Mouse (Mus musculus): ENCODE results near the gene Usp37. TPM values are rescaled to one million over a fixed set of nuclear protein-coding genes. Genes with fewer than 3 reads are reported as not detected.

The Usp37 gene
- polyA plus RNA-seq, 1 experiment: 21.0 TPM

DNA sequence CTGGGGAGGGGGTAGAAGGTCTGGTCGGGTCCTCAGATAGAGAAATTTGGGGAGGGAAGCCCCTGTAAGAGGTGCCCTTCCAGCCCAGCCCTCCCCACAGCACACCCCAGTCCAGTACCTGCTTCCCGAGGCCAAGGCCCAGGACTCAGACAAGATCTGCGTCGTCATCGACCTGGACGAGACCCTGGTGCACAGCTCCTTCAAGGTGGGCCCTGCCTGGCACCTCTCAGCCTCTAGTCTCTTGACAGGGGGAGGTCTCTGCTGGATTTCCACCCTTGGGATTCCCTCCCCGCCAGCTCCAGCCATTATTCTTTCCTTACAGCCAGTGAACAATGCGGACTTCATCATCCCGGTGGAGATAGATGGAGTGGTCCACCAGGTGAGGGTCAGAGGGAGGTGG, 150.4 kb downstream of the Usp37 start:
- Histone ChIP-seq H3K27ac (ENCODE audit: insufficient read depth, low read length) (no peak overlapping the region), H3K4me1 (ENCODE audit: control insufficient read depth, insufficient read depth, low read length) (0 out of 2 replicates have a peak, but pooled peaks cover 3% of the 10 kb centered on the region)

DNA sequence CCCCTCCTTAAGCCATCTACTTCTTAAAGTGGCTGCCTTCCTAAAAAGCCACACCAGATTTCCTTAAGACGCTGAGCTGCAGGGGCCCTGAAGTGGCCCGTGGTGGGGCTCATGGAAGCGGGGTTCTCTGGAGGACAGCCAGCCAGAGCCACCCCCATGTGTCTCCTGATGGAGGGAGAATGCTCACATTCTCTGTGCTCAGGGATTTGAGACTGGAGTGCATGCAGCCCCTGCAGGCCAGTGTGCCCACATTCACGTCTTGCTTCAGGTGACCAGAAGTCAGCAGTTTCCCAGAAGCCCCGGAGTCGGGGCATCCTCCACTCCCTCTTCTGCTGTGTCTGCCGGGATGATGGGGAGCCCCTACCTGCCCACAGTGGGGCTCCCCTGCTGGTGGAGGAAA, 151.1 kb downstream of the Usp37 start:
- Histone ChIP-seq H3K4me3 (ENCODE audit: insufficient read depth, low read length) (peak overlapping the region; percentile 67), H3K27ac (ENCODE audit: insufficient read depth, low read length) (0 out of 2 replicates have a peak overlapping the region, but pooled peaks have one; percentile 23), H3K4me1 (ENCODE audit: control insufficient read depth, insufficient read depth, low read length) (0 out of 2 replicates have a peak, but pooled peaks cover 3% of the 10 kb centered on the region)
- no peak for TF ChIP-seq CTCF (IDR thresholded peaks at IDR 0.05; ENCODE audit: borderline replicate concordance, insufficient read depth, low read length)
- no peak for TF ChIP-seq POLR2A (IDR thresholded peaks at IDR 0.05; ENCODE audit: low read depth, low read length)

More for the DNA sequence above, 150.4 kb downstream of the Usp37 start:
- no peak for TF ChIP-seq POLR2A (IDR thresholded peaks at IDR 0.05; ENCODE audit: low read depth, low read length)
- TF ChIP-seq CTCF (IDR thresholded peaks at IDR 0.05; ENCODE audit: borderline replicate concordance, insufficient read depth, low read length): no peak
- no peak overlapping the region for H3K4me3 ChIP-seq (ENCODE audit: insufficient read depth, low read length)

DNA sequence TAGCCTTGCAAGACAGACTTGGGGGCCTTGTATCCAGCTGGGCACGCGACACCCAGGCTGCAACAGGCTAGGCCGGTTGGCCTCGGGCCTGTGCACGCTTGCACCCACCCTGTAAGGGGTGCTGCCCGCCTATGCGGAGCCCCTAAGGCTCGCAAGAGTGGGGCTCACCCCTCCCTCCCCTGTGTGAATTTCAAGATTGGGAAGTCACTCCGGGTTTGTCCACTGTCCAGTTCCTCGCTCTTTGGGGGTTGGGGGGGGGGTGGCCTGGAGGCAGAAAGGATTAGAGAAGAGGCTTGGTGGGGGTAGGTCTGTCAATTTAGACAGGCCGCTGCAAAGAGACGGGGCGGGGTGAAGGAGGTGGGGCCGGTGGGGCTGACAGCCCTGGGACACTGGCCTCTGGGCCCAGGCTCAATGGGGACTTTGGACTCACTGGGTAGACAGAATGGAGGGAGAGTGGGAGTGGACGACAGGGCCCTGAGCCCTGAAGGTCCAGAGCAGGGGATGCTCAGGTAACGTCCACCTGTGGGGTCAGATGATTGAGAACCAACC, 151.6 kb downstream of the Usp37 start:
- TF ChIP-seq POLR2A (IDR thresholded peaks at IDR 0.05; ENCODE audit: low read depth, low read length) (no peak), CTCF (IDR thresholded peaks at IDR 0.05; ENCODE audit: borderline replicate concordance, insufficient read depth, low read length) (no peak)
- Histone ChIP-seq H3K4me1 (ENCODE audit: control insufficient read depth, insufficient read depth, low read length) (0 out of 2 replicates have a peak, but pooled peaks cover 3% of the 10 kb centered on the region), H3K27ac (ENCODE audit: insufficient read depth, low read length) (peak overlapping the region; percentile 83), H3K4me3 (ENCODE audit: insufficient read depth, low read length) (peak overlapping the region; percentile 67)

DNA sequence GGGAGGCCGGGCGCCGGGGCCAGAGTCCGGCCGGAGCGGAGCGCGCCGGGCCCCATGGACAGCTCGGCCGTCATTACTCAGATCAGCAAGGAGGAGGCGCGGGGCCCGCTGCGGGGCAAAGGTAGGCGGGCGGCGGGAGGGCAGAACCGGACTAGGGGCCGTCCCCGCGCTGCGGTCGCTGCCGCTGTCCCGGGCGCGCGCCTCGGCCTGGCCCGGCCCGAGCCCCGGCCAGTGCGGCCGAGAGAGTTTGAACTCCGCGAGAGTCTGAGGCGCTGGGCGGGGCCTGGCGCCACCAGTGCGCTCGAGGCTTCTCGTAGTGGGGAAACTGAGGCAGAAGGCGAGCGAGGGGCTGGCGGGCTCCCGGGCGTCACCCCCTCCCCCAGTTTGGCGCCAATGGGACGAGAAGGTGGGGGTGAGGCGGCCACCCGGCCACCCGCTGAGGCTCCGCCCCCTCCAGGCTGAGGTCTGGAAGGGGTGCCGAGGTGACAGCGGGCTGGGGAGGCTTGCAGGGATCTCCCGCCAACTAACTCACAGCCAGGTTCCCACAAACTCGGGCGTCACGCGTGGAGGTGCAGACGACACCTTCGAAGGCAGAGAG, 152.1 kb downstream of the Usp37 start:
- H3K4me3 ChIP-seq (ENCODE audit: insufficient read depth, low read length): peak overlapping the region; percentile 67
- TF ChIP-seq CTCF (IDR thresholded peaks at IDR 0.05; ENCODE audit: borderline replicate concordance, insufficient read depth, low read length) (no peak), POLR2A (IDR thresholded peaks at IDR 0.05; ENCODE audit: low read depth, low read length) (0 out of 2 replicates have a peak, but pooled peaks have one; percentile 45)
- peak overlapping the region; percentile 83 for H3K27ac ChIP-seq (ENCODE audit: insufficient read depth, low read length)
- 0 out of 2 replicates have a peak, but pooled peaks cover 3% of the 10 kb centered on the region for H3K4me1 ChIP-seq (ENCODE audit: control insufficient read depth, insufficient read depth, low read length)

DNA sequence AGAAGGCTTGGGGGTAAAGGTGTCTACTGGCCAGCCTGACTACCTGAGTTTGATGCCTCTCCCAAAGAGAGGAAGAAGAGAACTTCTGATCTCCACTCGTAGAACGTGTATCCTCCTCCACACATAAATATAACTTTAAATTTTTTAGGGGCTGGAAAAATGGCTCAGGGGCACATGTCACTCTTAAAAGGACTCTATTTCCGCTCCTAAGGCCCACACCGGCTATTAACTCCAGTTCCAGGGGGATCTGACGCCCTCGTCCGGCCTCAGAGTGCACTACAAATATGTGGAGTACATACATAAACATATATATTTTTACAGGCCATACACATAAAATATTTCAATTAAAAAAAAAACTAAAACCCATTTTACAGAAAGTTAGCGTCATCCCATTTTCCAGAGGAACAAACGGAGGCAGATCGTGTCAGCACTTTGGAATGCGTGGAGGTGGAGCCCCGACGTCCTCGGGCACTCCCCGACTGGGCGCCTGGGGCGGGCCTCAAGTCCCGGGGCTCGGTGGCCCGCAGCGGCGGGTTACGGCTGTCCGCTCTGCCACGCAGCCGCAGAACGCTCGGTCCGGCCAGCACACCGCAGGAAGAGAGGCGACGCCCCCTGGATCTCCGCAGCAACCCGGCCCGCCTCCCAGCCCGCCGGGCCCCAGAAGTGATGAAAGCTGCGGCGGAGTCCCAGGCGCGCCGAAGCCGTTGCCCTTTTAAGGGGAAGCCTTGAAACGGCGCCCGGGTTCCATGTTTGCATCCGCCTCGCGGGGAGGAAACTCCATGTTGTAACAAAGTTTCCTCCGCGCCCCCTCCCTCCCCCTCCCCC, 152.9 kb downstream of the Usp37 start, which contains the start of gene Ctdsp1:
TSS of gene Ctdsp1 (plus strand) at position 586 of the 825 bp plus-strand sequence.
- Histone ChIP-seq H3K27ac (ENCODE audit: insufficient read depth, low read length) (peak within 1 kb of the TSS; percentile 83), H3K4me3 (ENCODE audit: insufficient read depth, low read length) (peak within 1 kb of the TSS; percentile 67), H3K4me1 (ENCODE audit: control insufficient read depth, insufficient read depth, low read length) (0 out of 2 replicates have a peak, but pooled peaks cover 3% of the 10 kb centered on the region)
- TF ChIP-seq POLR2A (IDR thresholded peaks at IDR 0.05; ENCODE audit: low read depth, low read length) (peak; percentile 58), CTCF (IDR thresholded peaks at IDR 0.05; ENCODE audit: borderline replicate concordance, insufficient read depth, low read length) (no peak)

DNA sequence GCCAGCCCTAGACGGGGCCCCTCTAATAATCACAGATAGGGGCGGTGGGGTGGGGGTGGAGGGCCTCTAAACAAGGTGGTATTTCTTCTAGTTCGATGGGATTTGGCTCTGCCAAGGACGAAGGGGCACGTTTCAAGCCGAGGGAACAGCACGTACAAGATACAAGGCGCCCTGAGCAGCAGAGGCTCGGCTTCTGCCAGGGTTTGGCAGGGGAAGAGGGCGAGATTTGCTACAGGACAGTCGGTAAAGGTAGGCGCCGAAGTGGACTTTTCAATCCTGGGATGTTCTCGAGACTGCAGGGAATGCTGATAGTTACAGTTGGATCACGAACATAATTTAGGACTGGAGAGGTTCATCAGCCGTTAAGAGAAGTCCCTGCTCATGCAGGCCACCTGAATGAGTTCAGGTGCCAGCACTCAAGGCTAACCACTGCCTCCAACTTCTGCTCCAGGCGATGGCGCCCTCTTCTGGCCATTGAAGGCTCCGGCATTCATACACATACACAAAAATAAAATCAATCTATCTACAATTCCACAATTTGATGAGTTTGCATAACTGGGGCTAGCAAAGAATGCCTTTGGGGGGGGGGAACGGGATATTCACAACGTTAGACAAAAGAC, 153.7 kb downstream of the Usp37 start:
- 0 out of 2 replicates have a peak, but pooled peaks cover 3% of the 10 kb centered on the region for H3K4me1 ChIP-seq (ENCODE audit: control insufficient read depth, insufficient read depth, low read length)
- TF ChIP-seq POLR2A (IDR thresholded peaks at IDR 0.05; ENCODE audit: low read depth, low read length) (no peak), CTCF (IDR thresholded peaks at IDR 0.05; ENCODE audit: borderline replicate concordance, insufficient read depth, low read length) (peak; percentile 63; the same call in 1 of the 2 replicates)
- H3K27ac ChIP-seq (ENCODE audit: insufficient read depth, low read length): peak overlapping the region; percentile 70
- H3K4me3 ChIP-seq (ENCODE audit: insufficient read depth, low read length): peak overlapping the region; percentile 12; the same call in 1 of the 2 replicates

DNA sequence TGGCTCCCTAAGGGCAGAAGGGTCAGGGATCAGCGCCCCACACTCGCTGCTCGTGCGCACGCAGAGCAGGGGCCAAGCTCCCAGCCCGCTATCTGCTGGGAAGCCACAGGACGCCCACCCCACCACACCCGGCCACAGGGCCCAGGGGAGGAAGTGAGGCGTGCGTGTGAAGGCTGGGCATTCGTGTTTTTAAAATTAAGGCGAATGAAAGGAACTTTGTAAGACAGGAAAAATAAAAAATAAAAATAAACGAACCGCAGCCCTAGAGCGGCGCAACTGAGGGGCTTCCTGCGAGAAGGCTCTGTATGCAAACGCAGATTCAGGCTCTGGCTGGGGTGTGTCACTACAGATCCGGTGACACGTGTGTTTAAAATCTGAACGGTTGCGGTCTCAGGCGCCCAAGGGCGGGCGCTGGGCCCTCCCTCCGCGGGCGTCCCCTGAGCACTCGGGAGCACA, 154.2 kb downstream of the Usp37 start:
- Histone ChIP-seq H3K27ac (ENCODE audit: insufficient read depth, low read length) (peak overlapping the region; percentile 49), H3K4me3 (ENCODE audit: insufficient read depth, low read length) (no peak overlapping the region), H3K4me1 (ENCODE audit: control insufficient read depth, insufficient read depth, low read length) (0 out of 2 replicates have a peak, but pooled peaks cover 3% of the 10 kb centered on the region)
- TF ChIP-seq POLR2A (IDR thresholded peaks at IDR 0.05; ENCODE audit: low read depth, low read length) (peak; percentile 53; the same call in 1 of the 2 replicates), CTCF (IDR thresholded peaks at IDR 0.05; ENCODE audit: borderline replicate concordance, insufficient read depth, low read length) (no peak)

DNA sequence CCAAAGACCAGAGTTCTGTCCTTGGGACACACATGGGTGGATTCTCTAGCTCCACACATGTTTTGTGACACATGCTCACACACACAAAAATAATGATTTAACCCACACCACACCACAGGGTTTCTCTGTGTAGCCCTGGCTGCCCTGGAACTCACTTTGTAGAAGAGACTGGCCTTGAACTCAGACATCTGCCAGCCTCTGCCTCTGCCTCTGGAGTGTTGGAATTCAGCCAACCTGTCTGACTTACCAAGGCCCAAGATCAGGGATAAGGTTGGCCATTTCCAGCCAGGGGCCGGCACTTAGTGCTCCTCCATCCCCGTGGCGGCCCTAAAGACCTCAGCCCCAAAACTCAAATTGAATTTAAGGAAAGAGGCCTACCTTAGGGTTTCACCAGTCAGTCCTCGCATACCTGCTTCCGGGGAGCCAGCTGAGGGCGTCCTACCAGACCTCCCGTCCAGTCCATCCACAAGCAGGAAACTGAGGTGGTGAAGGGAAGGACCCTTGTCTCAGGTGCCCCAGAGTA, 155.6 kb downstream of the Usp37 start:
- H3K27ac ChIP-seq (ENCODE audit: insufficient read depth, low read length): no peak overlapping the region
- H3K4me1 ChIP-seq (ENCODE audit: control insufficient read depth, insufficient read depth, low read length): 0 out of 2 replicates have a peak, but pooled peaks cover 3% of the 10 kb centered on the region

More for the DNA sequence above, 155.6 kb downstream of the Usp37 start:
- no peak for TF ChIP-seq POLR2A (IDR thresholded peaks at IDR 0.05; ENCODE audit: low read depth, low read length)
- no peak for TF ChIP-seq CTCF (IDR thresholded peaks at IDR 0.05; ENCODE audit: borderline replicate concordance, insufficient read depth, low read length)
- no peak overlapping the region for H3K4me3 ChIP-seq (ENCODE audit: insufficient read depth, low read length)
